Mouse (Mus musculus) CD4-positive, CD25-positive, alpha-beta regulatory T cell, adult 4 months (primary cell): Measurements from ENCODE around the gene Prrc2a. TPM values are rescaled to one million over a fixed set of nuclear protein-coding genes. Genes with fewer than 3 reads are reported as not detected.

Source experiments
- ATAC-seq: one replicate; pipeline ENCODE4 v1.8.0; 2017
- polyA plus RNA-seq, 2 experiments: library from polyadenylated mRNA; unstranded; fragments of 100-300 nt; shearing (Covaris generic); gene quantifications; one replicate each; pipeline ENCODE4 v1.2.1; 2017

The Prrc2a gene
- polyA plus RNA-seq, 2 experiments from 2014 or later: 43.0 to 75.1 TPM

DNA sequence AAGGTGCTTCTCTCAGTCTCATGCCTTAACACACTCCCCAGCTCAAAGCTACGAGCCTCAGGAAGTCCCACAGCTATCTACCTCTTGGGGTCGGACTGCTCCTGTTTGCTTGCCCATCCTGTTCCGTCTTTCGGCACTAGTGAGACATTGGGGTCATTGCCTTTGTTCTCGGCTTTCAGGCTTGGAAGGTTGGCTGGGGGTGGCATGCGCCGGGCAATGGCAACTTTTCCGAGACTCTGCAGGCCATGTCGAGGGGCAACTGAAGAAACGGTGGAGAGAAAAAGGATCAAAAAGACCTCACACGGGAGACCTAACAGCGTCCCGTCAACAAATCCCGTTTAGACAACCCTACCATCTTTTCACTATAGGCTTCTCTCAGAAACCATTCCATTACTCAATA, 2.6 kb downstream of the Prrc2a start:
- ATAC-seq: no peak

DNA sequence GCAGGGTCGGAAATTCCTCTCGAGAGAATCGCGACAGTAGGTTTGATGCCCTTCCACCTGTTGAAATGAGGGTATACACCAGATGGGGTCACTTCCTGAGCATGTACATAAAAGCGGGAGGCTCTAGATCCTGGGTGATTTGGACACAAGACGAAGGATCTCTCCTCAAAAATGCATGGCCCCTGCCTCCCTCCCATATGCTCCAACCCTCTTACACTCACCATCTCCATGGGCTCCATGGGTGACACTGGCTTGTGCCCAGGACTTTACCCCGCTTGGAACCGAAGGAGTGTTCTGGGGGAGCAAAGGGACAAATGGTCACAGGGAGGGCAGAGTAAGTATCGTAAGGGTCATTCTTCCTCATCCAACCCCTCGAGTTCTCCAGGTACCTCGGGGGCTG, 3.3 kb downstream of the Prrc2a start:
- no peak for ATAC-seq

DNA sequence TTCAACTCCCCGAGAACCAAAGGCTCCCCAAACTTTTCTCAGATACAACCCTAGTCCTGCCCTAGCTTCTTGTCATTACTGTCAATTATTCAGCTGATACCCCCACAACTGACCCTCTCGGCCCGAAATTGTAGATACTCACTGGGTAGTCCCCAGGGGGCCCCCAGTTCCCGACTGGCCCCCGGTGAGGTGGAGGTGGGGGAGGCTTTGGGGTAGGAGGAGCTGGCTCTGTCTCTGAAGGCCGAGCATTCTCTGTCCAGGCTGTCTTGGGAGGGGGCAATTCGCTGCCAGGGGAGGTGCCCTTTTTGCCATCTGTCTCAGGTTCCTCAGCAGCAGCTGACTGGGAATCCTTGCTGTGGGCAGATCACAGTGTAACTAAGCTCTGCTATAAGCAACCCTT, 5.1 kb downstream of the Prrc2a start:
- ATAC-seq: no peak

DNA sequence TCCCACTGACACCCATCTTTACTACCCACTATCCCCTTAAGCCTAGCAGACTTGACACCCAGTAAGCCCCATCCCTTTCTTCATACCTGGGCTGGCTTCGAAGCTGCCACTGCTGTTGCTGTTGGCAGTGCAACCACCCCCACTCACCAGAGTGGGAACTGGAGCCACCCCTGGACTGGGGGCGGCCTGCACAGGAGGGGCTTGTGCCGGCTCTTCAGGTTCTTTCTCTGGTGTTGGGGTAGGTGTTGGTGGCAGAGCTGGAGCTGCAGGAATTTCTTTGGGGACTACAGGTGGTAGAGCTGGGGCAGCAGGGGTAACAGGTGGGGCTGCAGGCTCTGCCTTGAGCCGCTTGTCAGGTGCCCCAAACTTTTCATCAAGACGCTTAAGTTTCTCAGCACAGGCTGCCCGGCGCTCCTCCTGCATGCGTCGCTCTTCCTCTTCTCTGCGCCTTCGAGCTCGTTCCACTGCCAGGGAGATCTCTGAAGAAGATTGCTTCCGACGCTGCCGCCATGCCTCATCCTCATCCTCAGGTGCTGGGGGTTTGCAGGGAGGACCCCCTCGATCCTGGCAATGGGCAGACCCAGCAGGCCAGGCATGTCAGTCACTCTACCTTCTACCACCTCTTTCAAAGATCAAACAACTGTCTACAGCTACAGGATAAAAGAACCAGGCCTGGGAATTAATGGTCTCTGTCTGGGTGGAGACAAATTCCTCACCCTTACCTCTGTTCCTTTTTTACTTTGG, 5.7 kb downstream of the Prrc2a start:
- no peak for ATAC-seq

DNA sequence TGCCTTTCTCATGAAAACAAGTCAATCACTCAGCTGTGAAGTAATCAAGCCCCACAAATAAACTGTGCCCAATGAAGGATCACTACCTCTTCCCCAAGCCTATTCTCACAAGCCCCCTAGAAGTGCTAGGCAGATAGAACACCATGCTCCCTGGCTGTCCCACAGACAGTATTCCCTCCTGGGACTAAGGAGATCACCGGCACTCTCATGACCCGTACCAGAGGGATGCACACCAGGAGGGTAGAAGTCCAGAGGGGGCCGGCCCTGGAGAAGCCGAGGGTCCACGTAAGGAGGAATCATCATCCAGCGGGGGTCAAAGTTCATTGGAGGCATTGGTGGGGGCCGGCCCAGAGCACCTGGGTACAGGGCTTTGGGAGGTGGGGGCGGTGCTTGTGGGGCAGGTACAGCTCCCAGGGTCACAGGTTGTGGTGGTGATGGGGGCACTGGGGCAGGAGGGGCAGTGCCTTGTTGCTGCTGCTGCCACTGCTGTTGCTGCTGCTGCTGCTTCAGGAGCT, 7.0 kb downstream of the Prrc2a start:
- no peak for ATAC-seq

DNA sequence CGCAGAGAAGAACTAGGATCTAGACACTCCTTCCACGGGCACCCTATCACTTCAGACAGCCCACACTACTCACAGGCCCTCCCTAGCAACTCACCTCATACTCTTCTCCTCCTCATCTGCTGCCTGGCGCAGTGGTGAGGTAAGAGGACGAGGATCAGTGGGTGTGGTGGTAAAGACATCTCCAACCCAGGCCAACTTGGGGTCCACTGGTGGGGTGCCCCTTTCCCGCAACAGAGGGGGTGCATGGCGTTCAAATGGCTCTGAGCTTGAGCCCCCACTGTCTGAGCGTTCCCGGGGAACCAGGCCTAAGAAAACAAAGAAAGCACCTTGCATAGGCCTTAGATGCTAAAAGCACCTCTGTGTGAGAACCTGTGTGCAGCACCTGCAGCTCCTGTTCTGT, 7.4 kb downstream of the Prrc2a start:
- no peak for ATAC-seq

DNA sequence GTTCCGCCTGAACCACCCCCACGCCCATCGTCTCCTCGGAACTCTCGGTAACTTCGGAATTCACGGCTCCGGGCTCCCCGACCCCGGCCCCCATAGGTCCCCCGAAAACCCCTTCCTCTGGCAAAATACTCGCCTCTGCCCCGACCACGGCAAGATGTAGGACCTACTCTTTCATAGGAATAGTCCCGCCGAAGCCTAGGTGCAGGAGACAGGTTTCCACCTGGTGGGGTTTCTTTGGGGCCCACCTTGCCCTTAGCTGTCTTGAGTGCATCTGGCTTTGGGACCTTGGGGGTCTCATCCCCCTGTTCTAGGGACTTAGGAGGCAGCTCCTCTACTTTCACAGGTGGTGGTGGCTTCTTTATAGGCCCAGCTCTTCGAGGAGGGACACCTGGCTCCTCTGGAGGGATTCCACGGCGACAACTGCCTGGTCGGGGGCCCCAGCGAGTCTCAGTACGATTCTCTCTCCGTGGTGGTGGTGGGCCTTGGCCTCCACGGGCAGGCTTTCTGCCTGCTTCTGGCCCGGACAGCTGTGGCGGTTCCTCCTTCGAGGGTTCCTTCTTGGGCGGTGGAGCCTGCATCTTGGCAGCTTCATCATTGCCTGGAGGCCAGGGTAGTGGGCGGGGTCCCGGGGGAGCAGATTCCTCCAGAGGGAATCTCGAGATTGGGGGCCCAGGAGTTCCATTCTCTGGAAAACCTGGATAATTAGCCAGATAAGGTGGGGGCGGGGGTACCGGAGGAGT, 8.1 kb downstream of the Prrc2a start:
- ATAC-seq: no peak

DNA sequence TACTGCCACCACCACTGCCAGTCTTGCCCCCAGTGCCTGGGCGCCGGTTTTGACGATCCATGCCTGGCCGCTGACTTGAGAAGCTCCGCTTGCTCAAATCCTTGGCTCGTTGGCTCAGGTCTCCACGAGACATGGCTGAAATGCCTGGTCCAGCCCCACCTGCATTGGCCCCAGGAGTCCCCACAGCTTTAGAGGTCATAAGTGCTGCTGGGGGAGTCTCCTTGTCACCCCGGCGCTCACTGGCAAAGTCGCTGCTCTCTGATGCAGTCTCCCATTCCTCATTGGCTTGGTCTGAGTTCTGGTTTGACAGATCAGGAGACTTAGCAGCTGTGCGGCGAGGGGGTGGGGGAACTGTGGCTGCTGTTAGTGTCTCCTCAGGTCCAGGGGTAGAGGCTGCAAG, 9.2 kb downstream of the Prrc2a start:
- ATAC-seq: no peak

DNA sequence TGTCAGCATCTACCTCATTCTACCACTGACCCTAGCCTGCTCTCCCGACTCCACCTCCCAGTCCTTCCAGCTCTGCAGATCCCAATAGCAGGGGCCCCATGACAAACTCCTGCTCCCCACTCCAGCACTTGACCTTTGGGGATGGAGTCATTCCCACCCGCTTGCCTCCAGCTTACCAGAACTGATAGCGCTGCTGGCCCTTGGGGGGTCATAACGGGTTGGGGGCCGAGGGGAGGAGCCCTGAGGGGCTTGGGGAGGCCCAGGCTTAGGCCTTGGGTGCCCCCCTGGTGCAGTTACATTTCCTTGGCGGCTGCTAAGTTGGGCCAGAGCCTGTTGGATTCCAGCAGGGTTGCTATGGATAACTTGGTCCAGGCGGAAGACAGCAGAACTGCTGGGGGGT, 10.1 kb downstream of the Prrc2a start:
- ATAC-seq: no peak

DNA sequence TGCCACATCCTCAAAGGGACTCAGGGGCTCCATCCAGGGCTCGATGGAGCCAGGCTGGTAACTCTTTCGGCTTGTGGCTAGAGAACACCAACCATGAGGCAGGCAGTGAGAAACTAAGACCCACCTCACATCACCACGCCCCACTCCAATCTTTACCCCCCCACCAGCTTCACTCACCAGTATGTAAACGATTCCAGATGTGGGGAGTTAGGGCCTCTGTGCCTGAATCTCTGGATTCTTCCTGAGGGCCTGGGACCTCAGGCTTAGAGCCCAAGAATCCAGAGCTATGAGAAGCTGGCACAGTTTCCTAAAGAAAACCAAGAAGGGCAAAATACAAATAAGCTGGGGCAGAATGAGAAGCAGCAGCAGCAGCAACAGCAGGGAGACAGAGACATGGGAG, 10.8 kb downstream of the Prrc2a start:
- ATAC-seq: no peak

DNA sequence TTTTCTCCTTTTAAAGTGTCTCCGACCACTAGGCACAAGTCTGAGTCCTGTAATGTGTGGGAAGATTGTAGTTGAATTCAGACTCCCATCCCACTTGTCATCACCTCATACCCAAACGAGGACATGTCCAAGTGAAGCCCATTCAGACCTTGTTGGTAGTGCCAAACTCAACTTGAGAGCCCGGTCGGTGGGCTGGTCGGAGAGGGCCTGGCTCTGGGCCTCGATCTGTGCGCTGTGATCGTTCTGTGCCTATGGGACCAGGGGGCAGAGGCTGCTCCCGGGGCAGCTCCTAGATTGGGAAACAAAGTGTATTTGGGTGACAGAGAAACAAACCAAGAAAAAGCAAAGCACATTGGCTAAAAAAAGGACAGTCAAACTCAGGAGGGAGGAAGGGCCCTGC, 11.6 kb downstream of the Prrc2a start:
- ATAC-seq: no peak

DNA sequence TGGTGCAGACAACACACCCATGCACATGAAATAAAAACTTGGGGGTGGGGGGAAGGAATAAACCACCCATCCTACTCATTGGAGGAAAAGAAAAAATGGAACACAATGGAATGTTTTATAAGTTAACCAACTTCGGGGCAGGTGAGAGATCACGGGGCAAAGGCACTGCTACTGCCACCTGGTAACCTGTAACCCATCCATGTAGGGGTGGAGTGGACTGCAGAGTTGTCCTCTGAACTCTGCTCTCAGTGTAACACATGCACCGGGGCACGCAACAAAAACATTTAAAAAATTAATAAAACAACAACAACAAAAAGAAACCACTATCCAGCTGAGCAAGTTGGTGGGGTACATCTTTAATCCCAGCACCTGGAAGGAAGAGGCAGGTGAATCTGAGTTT, 12.6 kb downstream of the Prrc2a start:
- ATAC-seq: no peak

DNA sequence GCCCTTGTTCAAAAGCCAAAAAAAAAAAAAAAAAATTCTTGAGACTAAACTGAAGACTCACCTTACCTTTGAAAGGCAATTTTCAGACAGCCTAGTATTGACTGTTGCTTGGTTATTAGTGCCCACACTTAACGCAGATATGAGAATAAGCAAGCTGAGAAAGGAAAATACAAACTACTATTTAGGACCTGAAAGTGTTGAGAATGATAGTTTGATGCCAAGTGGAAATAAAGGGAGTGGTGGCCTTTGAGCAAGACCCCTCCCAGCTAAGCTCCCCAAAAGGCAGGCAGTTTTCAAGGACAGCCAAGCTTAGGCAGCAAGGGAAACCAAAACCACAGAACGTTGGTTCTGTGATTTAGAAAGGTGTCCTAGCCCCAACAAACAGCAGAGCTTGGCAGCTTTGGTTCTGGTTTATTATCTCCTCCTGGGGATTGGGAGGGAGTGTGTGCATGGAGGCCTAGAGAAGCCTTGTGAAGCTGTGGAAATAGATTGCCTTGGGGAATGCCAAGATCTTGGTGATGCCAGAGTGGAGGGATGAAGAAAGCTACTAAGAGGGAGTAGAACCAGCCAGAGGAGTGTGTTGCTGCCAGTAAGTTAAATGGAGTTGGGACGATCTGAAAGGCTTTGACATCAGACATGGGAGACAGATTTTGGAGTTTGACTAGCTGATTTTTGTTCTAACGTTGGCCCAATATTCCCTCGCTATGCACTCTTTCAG, 16.6 kb downstream of the Prrc2a start:
- ATAC-seq: no peak

DNA sequence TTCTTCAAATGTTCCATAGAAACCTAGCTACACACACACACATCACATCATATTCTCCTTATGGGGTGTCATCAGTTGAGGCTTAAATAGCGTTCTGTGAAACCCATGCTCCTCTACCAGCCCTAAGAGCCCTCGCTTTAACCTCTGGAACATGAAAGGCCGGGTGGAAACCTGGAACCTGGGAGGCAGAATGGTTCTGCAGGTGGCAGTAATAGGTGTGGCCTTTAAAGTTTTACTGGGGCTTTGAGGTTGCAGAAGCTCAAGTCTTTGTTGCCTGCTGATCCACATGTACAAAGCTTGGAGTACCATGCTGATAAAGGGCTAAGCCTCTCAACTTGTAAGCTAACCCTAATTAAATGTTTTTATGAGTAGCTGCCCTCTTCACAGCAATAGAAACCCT, 17.3 kb downstream of the Prrc2a start:
- ATAC-seq: no peak

DNA sequence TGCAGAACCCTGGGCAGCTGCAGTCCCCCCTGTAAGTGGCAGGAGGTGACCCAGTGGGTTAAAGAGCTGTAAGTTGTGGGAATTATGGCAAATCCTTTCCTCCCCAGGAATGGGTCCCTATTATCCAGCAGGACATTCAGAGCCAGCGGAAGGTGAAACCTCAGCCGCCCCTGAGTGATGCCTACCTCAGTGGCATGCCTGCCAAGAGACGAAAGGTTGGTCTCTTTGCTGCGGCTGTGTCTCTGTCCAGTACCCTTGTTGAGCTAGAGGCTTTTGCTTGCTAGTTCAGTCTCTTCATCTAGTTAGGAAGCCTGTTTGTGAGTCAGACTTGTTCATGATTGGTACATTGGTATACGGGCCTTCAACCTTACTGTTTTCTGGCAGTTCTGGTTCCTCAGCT, 18.6 kb downstream of the Prrc2a start:
- ATAC-seq: no peak

DNA sequence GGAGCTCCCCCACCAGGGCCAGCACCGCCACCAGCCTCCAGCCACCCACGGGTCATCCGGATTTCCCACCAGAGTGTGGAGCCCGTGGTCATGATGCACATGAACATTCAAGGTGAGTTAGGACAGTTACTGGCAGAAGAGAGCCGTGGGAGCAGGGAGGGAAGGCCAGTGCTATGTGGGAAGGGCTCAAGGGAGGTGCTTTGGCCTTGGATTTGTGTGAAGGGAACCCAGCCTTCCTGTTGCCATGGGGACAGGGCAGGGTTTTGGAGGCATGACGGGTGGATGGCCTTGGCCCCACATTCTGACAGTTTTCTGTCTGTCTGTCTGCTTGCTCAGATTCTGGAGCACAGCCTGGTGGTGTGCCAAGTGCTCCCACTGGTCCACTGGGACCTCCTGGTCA, 22.7 kb downstream of the Prrc2a start:
- ATAC-seq: no peak

DNA sequence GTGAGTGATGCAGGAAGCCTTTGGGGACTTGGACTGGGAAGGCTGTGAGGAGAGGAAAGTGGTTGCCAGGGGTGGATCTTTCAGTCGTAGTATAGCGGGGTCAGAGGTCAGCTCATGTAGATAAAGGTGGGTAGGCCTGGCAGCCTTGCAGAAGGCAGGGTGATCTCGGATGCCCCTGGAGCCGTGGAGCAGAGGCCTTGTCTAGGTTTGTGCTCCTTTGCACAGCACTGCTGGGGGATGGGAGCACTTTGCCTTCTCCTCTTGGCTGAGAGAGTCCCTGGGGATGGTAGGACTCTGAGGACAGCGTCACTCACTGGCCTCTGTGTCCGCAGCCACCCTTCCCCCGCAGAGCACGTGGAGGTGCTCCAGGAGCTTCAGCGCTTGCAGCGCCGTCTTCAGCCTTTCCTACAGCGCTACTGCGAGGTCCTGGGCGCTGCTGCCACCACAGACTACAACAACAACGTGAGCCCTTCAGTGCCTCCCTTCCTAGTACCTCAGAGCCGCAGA, 24.2 kb downstream of the Prrc2a start:
- no peak for ATAC-seq

DNA sequence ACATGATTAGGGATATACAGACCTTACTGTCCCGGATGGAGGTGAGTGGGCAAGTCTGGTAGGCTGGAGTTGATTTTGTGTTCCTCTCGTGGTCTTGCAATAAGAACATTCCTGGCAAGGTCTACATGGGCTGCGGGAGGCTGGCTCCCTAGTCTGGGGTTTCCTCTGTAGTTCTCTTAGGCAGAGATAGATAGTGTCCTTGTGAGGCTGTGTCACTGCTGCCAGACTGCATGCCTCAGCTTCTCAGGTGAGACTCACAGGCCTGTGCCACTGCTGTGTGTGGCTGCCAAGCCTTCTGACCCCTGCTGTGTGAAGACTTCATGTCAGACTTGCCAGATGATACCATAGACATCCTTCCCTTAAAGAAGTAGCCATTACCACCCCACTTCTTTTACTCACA, 25.4 kb downstream of the Prrc2a start:
- ATAC-seq: no peak

DNA sequence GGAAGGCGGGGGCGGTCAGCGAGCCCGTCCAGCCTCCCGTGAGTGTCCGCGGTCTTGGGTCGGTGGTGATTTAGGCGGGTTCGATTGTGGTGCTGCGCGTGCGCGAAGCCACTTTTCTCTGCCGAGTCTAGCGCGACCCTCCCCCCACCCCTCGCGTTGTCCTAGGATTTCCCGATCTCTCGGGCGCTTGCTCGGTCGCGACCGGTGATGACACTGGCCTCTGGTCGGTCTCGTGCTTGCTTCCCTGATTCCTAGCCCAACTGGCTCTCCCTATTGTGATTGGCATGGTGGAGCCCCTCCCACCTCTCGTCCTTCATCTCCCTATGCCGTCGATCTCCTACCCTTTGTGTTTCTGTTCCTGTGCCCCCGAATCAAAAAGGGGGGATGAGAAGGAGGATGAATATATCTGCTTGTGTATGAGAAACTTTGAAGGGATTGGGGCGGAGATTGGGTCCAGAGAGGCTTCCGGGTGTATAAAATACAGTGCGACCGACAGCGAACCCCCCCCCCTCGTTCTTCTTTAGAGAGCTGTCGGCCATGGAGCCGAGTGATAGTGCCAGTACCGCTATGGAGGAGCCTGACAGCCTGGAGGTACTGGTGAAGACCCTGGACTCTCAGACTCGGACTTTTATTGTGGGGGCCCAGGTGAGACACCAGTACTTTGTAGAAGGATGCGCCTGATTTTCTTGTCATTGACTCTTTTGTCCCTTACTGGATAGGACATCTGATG, 28.9 kb downstream of the Prrc2a start:
- peak; percentile 22 for ATAC-seq

DNA sequence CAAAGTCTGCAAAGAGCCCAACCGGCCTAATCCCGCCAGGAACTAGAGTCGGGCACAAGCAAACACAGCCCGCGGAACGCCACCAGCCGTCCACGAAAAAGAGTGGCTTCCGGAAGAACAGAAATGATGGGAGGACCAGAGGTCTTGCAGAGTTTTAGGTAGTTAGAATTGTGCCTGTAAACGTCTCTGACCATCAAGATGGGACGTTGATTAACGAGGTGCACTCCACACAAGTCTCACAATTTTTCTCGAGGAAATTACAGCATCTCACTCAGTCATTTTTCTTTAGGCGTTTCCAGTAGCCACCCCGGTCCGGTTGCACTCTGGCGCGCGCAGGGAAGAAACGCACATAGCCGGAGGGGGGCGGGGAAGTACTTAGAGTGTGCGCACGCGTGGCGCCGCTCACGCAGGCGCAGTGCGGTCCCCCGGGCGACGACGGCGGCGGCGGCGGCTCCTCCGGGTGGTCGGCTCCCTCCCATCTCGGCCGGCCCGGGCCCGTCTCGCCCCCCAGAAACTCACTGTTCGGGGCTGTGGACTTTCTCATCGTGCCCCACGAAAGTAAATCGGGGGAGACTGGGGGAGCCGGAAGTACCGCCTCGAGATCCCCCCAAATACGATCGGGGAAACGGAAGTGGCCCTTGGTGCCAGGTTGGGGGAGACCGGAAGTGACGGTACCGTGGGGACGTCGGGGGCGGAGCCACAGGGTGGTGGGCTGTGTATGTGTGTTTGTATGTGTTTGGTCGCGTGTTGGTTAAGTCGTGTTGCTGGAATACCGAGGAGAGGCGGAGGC, 29.7 kb downstream of the Prrc2a start, which contains the start of gene Bag6:
TSS of gene Bag6 (plus strand) at position 378 of the 790 bp plus-strand sequence.
- ATAC-seq: peak; percentile 83

DNA sequence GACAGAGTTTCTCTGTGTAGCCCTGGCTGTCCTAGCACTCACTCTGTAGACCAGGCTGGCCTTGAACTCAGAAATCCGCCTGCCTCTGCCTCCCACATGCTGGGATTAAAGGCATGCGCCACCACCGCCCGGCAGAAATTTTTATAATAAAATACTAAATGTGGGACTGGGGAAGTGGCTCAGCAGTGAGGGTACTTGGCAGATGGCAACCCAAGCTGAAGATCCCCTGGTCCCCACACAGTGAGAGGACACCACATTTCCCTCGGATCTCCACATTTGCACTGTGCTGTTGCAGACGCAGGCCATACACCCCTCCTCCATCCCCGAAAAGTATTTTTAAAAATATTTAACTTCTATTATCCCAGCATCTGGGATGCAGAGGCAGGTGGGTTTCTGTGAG, 31.2 kb downstream of the Prrc2a start:
- ATAC-seq: no peak

DNA sequence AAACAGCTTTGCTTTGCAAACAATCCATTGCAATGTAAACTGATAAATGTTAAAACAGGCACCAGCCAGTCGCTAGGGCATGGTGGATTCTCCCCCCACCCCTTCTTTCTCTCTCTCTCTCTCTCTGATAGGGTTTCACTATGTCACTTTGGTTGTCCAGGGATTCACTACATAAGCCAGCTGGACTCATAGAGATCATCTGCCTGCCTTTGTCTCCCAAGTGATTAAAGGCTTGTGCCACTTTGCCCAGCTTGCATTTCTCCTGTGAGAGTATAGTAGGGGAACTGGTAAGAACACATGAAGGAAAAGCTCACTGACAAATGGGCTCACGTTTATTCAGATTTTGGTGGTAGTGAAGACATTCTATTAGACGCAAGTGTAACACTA, 32.5 kb downstream of the Prrc2a start:
- ATAC-seq: no peak
